Mouse (Mus musculus) heart, embryonic 16.5 days (tissue): ENCODE data around the gene Acaca. TPM values are rescaled to one million over a fixed set of nuclear protein-coding genes. Genes with fewer than 3 reads are reported as not detected.
A peak's percentile ranks its signal among the peaks of the same experiment; 100 is the strongest.

Experiments used
- ATAC-seq: fragments of 200-750 bp; cut with Nextera tagmentation; replicated peaks from 2 replicates; pipeline ENCODE4 v1.8.0; 2017; ENCODE audit warnings: moderate number of reproducible peaks; ENCODE audit not compliant: insufficient read depth, low FRiP score; ENCODE audit errors: extremely low read depth
- H3K27ac ChIP-seq: fragments of 300-500 bp; sonication (generic); 2 replicates; pipeline ENCODE4 v1.5.1; 2014; ENCODE audit warnings: mild to moderate bottlenecking, low read length, control low read depth, moderate library complexity
- H3K27me3 ChIP-seq: fragments of 300-500 bp; sonication (generic); 2 replicates; pipeline ENCODE4 v1.6.1; 2014; ENCODE audit warnings: low read length, mixed read lengths; ENCODE audit not compliant: control insufficient read depth, insufficient read depth
- H3K36me3 ChIP-seq: fragments of 300-500 bp; sonication (generic); 2 replicates; pipeline ENCODE4 v1.6.1; 2014; ENCODE audit not compliant: control insufficient read depth, insufficient read depth
- H3K4me1 ChIP-seq: fragments of 300-500 bp; sonication (generic); 2 replicates; pipeline ENCODE4 v1.6.1; 2014; ENCODE audit warnings: low read length, mixed read lengths; ENCODE audit not compliant: control insufficient read depth, insufficient read depth
- H3K4me2 ChIP-seq: fragments of 300-500 bp; sonication (generic); 2 replicates; pipeline ENCODE4 v1.6.1; 2014; ENCODE audit warnings: low read depth, mild to moderate bottlenecking, control low read depth, low read length
- H3K4me3 ChIP-seq: fragments of 300-500 bp; sonication (generic); 2 replicates; pipeline ENCODE4 v1.5.1; 2014; ENCODE audit warnings: mild to moderate bottlenecking, control low read depth, low read length
- H3K9ac ChIP-seq: fragments of 300-500 bp; sonication (generic); 2 replicates; pipeline ENCODE4 v1.6.1; 2014; ENCODE audit warnings: low read length, control low read depth
- H3K9me3 ChIP-seq: fragments of 300-500 bp; sonication (generic); replicated peaks from 2 replicates; pipeline ENCODE4 v1.6.1; 2016; ENCODE audit warnings: low read length; ENCODE audit not compliant: control insufficient read depth
- whole genome bisulfite sequencing: fragments of 180-500 bp; shearing (Covaris S2); extraction: QIAGEN DNeasy Blood & Tissue Kit; methylation state at CpG from one replicate; pipeline ENCODE4 v1.1.7; 2014; 5-methylcytosine and 5-hydroxymethylcytosine counted together
- polyA plus RNA-seq: library from polyadenylated mRNA; unstranded; fragments of >200 nt; fragmentation: Nextera tagmentation; extraction: Ambion mirVana; gene quantifications from 2 replicates; pipeline ENCODE4 v1.2.1, GENCODE M21; 2015

Gene Acaca
- polyA plus RNA-seq, 1 experiment from 2014 or later, result 5.1 TPM

DNA sequence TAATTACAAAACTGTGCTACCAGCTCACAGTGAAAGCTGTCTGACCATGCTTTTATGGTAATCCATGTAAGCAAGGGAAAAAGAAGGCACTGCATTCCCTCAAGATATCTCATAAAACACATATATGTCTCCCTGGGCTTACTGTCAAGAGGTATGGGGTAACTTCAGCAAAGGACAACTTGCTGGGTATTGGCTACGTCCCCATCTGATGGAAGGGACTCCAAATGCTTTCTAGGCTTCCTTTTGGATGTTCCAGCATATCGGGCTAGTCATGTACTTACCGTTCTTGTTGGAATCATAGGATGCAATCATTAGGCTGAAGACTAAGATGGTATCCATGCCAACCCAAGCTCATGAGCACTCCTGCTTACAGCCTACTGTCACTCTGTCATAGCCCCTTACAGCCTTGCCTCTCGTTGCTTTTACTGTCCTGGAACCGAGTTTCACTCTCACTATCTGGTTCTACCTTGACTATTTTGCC, 37.6 kb downstream of the Acaca start, which contains the start of gene Gm11437:
Gm11437 (minus strand) TSS at position 431 of the 481 bp plus-strand sequence.
- Histone ChIP-seq H3K4me1 (peaks cover 2% of the 10 kb centered on the region; the same call in 1 of the 2 replicates), H3K4me3 (no peak within 1 kb of the TSS), H3K4me2 (no peak within 1 kb of the TSS), H3K9ac (no peak within 1 kb of the TSS), H3K27ac (no peak within 1 kb of the TSS), H3K36me3 (no peaks in the 10 kb centered on the region), H3K27me3 (no peaks in the 10 kb centered on the region), H3K9me3 (no peaks in the 10 kb centered on the region)
- ATAC-seq, result no peak
- WGBS, result 74% methylated on average over 5 of the region's 5 CpGs

GRCm38 (mm10) chr11:84168701-84169288, 39.3 kb downstream of the Acaca start:
- Histone ChIP-seq H3K36me3 (no peaks in the 10 kb centered on the region), H3K4me3 (no peak overlapping the region), H3K27ac (no peak overlapping the region), H3K9me3 (no peaks in the 10 kb centered on the region), H3K4me1 (peaks cover 2% of the 10 kb centered on the region; the same call in 1 of the 2 replicates), H3K4me2 (peak overlapping the region; percentile 50), H3K9ac (peak overlapping the region; percentile 52; the same call in 1 of the 2 replicates), H3K27me3 (no peaks in the 10 kb centered on the region)
- no peak for ATAC-seq
- 17% methylated on average over 7 of the region's 7 CpGs for WGBS

DNA sequence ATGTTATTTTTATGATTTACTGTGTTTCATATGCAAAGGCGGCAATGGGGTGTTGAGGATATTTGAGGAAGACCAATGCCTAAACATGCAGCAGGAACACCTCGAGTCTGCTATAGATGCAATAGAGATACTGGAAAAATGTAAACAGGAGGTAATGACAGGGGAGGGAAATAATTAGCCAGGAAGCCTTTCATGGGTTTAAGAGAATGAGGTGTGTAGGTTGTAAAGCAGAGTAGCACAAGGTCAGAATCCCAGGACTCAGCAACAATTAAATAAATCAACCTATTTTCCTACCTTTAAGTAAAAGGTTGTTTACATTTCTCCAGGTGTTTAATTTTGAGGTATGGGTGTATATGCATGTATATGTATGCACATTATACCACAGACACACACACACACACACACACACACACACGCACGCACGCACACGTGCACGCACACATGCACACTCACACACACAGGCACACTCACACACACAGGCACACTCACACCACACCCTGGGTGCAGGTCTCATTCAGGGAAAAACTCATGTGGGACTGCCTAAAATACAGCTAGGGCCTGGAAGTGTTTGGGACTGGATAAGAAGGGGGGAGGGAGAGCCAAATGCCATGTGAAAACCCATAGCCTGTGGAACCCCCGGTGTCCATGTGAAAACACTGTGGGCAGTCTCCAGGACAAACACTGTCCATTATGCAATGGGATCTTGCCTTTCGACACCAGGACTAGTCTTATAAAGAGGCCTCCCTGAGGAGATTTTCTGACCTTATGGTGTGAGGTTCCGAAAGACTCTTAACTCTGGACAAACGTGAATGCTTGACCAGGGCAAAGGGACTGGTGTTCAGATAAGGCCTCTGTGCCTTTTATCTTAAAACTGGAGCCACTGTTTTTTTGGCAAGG, 43.3 kb downstream of the Acaca start:
- Histone ChIP-seq H3K36me3 (no peaks in the 10 kb centered on the region), H3K4me1 (peaks cover 2% of the 10 kb centered on the region; the same call in 1 of the 2 replicates), H3K4me2 (no peak overlapping the region), H3K27me3 (no peaks in the 10 kb centered on the region), H3K27ac (no peak overlapping the region), H3K4me3 (no peak overlapping the region), H3K9me3 (no peaks in the 10 kb centered on the region), H3K9ac (no peak overlapping the region)
- 63% methylated on average over 11 of the region's 11 CpGs for WGBS
- no peak for ATAC-seq

DNA sequence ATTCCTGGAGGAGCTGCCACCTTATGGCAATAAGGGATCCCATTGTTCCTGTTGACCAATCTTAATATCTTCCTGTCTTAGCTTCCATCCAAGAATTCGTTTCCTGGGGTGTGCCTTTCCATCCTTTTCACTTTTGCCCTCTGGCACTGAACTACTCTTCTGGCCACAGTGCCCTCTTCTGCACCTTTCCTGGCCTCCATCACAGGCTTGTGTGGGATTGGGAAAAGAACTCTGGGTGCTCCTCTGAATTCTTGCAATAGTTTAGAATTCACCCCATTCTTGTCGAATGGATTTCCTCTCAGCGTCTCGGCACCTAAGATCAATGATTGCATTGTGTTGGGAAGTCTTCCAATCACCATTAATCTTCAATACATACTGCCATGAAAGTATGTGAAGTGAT, 49.1 kb downstream of the Acaca start:
- Histone ChIP-seq H3K27me3 (0 out of 2 replicates have a peak, but pooled peaks cover 2% of the 10 kb centered on the region), H3K4me2 (peak overlapping the region; percentile 85), H3K36me3 (no peaks in the 10 kb centered on the region), H3K9me3 (no peaks in the 10 kb centered on the region), H3K9ac (no peak overlapping the region), H3K4me1 (peaks cover 13% of the 10 kb centered on the region), H3K27ac (no peak overlapping the region), H3K4me3 (peak overlapping the region; percentile 85)
- ATAC-seq, result no peak
- WGBS, result 47% methylated on average over 4 of the region's 4 CpGs

- H3K36me3 ChIP-seq, result no peaks in the 10 kb centered on the region
- peak overlapping the region; percentile 85 for H3K4me2 ChIP-seq
- H3K9me3 ChIP-seq, result no peaks in the 10 kb centered on the region
- peaks cover 13% of the 10 kb centered on the region for H3K4me1 ChIP-seq
- under 1% methylated on average over 41 of the region's 85 CpGs for WGBS
- ATAC-seq, result peak; percentile 98
- peak overlapping the region; percentile 80 for H3K9ac ChIP-seq
- 0 out of 2 replicates have a peak, but pooled peaks cover 2% of the 10 kb centered on the region for H3K27me3 ChIP-seq
- H3K4me3 ChIP-seq, result peak overlapping the region; percentile 85
- H3K27ac ChIP-seq, result peak overlapping the region; percentile 85
Observed at GRCm38 (mm10) chr11:84179226-84179953, 49.9 kb downstream of the Acaca start.

DNA sequence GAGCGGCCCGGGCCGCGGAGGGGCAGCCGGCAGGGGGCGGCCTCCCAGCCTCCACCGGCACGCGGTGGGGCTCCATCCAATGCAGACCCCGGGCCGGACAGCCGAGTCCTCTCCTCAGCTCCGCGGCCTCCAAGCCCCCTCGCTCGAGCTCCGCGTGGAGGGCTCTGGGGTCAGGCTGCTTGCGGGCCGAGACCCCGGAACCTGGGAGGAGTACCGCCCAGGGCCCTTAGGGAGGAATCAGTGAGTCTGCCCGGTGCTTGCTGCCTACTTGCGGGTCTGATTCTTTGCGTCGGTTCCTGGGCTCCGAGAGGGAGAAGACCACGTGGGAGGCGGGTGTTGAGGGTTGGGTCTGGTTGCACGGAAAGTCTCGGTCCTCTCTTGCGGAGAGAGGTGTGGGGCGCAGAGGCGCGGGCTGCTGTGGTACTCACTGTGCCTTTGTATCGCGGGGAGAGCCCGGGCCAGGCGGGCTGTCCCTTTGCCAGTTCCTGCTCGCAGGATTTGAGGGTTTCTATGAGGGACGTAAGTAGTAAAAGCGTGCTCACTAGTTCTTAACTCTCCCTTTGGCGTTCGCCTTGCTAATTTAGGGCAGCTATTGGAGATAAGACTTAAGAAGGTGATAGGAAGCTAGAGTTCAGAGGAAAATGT, 50.6 kb downstream of the Acaca start:
- Histone ChIP-seq H3K4me3 (peak overlapping the region; percentile 85), H3K4me1 (peaks cover 13% of the 10 kb centered on the region), H3K9me3 (no peaks in the 10 kb centered on the region), H3K4me2 (peak overlapping the region; percentile 85), H3K36me3 (no peaks in the 10 kb centered on the region), H3K27me3 (0 out of 2 replicates have a peak, but pooled peaks cover 2% of the 10 kb centered on the region), H3K27ac (peak overlapping the region; percentile 85), H3K9ac (peak overlapping the region; percentile 80)
- under 1% methylated on average over 43 of the region's 44 CpGs for WGBS
- ATAC-seq, result peak; percentile 70

DNA sequence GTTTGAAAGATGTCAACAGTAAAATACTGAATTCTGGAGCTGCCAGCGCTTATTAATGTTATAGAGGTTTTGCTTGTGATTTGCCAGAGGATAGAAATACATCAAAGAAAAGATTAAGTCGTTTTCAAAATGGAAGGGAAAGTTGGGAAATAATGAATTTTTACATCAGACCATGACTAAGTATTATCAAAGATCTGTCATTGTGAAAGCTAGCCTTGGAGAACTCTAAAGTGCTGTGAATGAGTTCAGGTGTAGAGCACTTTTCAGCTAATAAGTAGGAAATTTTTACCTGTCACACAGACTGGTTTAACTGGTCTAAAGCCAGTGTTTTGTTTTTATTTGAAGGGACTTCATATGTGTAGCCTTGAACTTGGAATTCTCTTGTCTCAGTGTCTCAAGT, 51.8 kb downstream of the Acaca start:
- Histone ChIP-seq H3K9ac (peak overlapping the region; percentile 80; the same call in 1 of the 2 replicates), H3K4me3 (no peak overlapping the region), H3K4me2 (peak overlapping the region; percentile 85; the same call in 1 of the 2 replicates), H3K27me3 (0 out of 2 replicates have a peak, but pooled peaks cover 2% of the 10 kb centered on the region), H3K4me1 (peaks cover 13% of the 10 kb centered on the region), H3K9me3 (no peaks in the 10 kb centered on the region), H3K36me3 (no peaks in the 10 kb centered on the region), H3K27ac (no peak overlapping the region)
- 68% methylated on average over 2 of the region's 2 CpGs for WGBS
- no peak for ATAC-seq

- no peak overlapping the region for H3K9ac ChIP-seq
- no peak for ATAC-seq
- no peaks in the 10 kb centered on the region for H3K9me3 ChIP-seq
- no peak overlapping the region for H3K4me3 ChIP-seq
- H3K4me1 ChIP-seq, result no peaks in the 10 kb centered on the region
- no peaks in the 10 kb centered on the region for H3K27me3 ChIP-seq
- no peak overlapping the region for H3K27ac ChIP-seq
- no peaks in the 10 kb centered on the region for H3K36me3 ChIP-seq
- H3K4me2 ChIP-seq, result no peak overlapping the region
- WGBS, result 67% methylated on average over 3 of the region's 3 CpGs
Observed at GRCm38 (mm10) chr11:84188530-84188929, 59.1 kb downstream of the Acaca start.
